Mouse (Mus musculus) kidney, postnatal 36 days (tissue): ENCODE results near the gene Gm17655.
"Not testable (repeated sequence)": the region's sequence is repeated elsewhere in the genome, so short reads cannot be mapped to it uniquely, and the experiment has no call there.

Source experiments
- DNase-seq, 2 experiments: peaks; one replicate each; pipeline ENCODE4 v3.0.0; 2021 to 2022; ENCODE audit warnings: mixed read lengths in 2 of 2

Gm17655 gene

GRCm38 (mm10) chr5:110072413-110072812, at the start of gene Gm17655:
Gm17655 (minus strand) TSS chr5:110072513.
- not testable (repeated sequence) for DNase-seq

GRCm38 (mm10) chr5:110109991-110110441, 37.7 kb upstream of the Gm17655 start, which contains the start of gene Zfp605:
Zfp605 (plus strand) TSS chr5:110110092.
- peak; percentile 90 to 95 for DNase-seq

GRCm38 (mm10) chr5:110108305-110108628, 36.0 kb upstream of the Gm17655 start:
- peak in 1 of 2 experiments; percentile 98 for DNase-seq

- peak; percentile 96 to 98 for DNase-seq
These were observed 35.4 kb upstream of the Gm17655 start, which contains the start of gene Gtpbp6 for GRCm38 (mm10) chr5:110107581-110108304. Gtpbp6 (minus strand) TSS chr5:110108197.

- DNase-seq, result peak in 1 of 2 experiments; percentile 37
These were observed 34.7 kb upstream of the Gm17655 start for GRCm38 (mm10) chr5:110106901-110107564.

GRCm38 (mm10) chr5:110106140-110106871, 34.0 kb upstream of the Gm17655 start:
- DNase-seq, result no peak

- DNase-seq, result no peak
These were observed 32.5 kb upstream of the Gm17655 start for GRCm38 (mm10) chr5:110104616-110105380.

GRCm38 (mm10) chr5:110103901-110104615, 31.7 kb upstream of the Gm17655 start:
- DNase-seq, result no peak

- no peak for DNase-seq
These were observed 30.7 kb upstream of the Gm17655 start for GRCm38 (mm10) chr5:110102853-110103625.

- no peak for DNase-seq
These were observed 30.1 kb upstream of the Gm17655 start for GRCm38 (mm10) chr5:110102429-110102828.

- peak; percentile 60 to 79 for DNase-seq
These were observed 29.5 kb upstream of the Gm17655 start for GRCm38 (mm10) chr5:110101716-110102347.

- peak in 1 of 2 experiments; percentile 51 for DNase-seq
These were observed 28.8 kb upstream of the Gm17655 start for GRCm38 (mm10) chr5:110100921-110101631.

GRCm38 (mm10) chr5:110099656-110100580, 27.6 kb upstream of the Gm17655 start, which contains the start of gene Plcxd1:
Plcxd1 (plus strand) TSS chr5:110099969.
- DNase-seq, result peak; percentile 69 to 79

GRCm38 (mm10) chr5:110098991-110099477, 26.7 kb upstream of the Gm17655 start:
- DNase-seq, result no peak

- DNase-seq, result no peak
These were observed 22.5 kb upstream of the Gm17655 start for GRCm38 (mm10) chr5:110094847-110095213.

GRCm38 (mm10) chr5:110094030-110094846, 21.9 kb upstream of the Gm17655 start, which contains the start of gene Gm35315:
Gm35315 (minus strand) TSS chr5:110094420.
- peak; percentile 89 to 92 for DNase-seq

- DNase-seq, result peak in 1 of 2 experiments; percentile 29
These were observed 19.2 kb upstream of the Gm17655 start for GRCm38 (mm10) chr5:110091546-110091945.
